Mouse (Mus musculus): ENCODE results near the gene Ces4a. TPM values are rescaled to one million over a fixed set of nuclear protein-coding genes. Genes with fewer than 3 reads are reported as not detected.

Ces4a gene
- total and polyA plus RNA-seq, 3 experiments = not detected

- DNase-seq (ENCODE audit: low read depth, low spot score) = peak; percentile 34
Measured at GRCm38 (mm10) chr8:105158084-105158483, 26.5 kb downstream of the Ces4a start.

GRCm38 (mm10) chr8:105161121-105161652 is 29.6 kb downstream of the Ces4a start:
- no peak for DNase-seq (ENCODE audit: low read depth, low spot score)
- H3K4me1 ChIP-seq (ENCODE audit: control insufficient read depth in 1 of 2, insufficient read depth in 2 of 2, low read length in 2 of 2) = no peaks in the 10 kb centered on the region
- H3K27ac ChIP-seq (ENCODE audit: control insufficient read depth, low read depth, low read length) = no peak overlapping the region
- TF ChIP-seq HCFC1 (IDR thresholded peaks at IDR 0.05; ENCODE audit: low read depth, low read length) (no peak), TAL1 (IDR thresholded peaks at IDR 0.05; ENCODE audit: low read length) (no peak), CTCF (IDR thresholded peaks at IDR 0.05 in 2 of 3, conservative IDR thresholded peaks at IDR 0.05 in 1 of 3; ENCODE audit: control insufficient read depth in 1 of 3, insufficient read depth in 1 of 3, low read depth in 2 of 3, low read length in 3 of 3, poor library complexity in 1 of 3, severe bottlenecking in 1 of 3) (no peak), MAZ (IDR thresholded peaks at IDR 0.05; ENCODE audit: low read depth, low read length) (no peak), ETS1 (IDR thresholded peaks at IDR 0.05; ENCODE audit: low read depth, low read length) (no peak), E2F4 (IDR thresholded peaks at IDR 0.05; ENCODE audit: borderline replicate concordance, low read depth, low read length) (no peak), MYC (IDR thresholded peaks at IDR 0.05; ENCODE audit: low read depth, low read length) (no peak), ZC3H11A (IDR thresholded peaks at IDR 0.05; ENCODE audit: low read depth, low read length) (no peak)
- H3K27me3 ChIP-seq (ENCODE audit: control insufficient read depth in 1 of 2, insufficient read depth in 2 of 2, low read length in 2 of 2) = peaks cover 0 to 2% of the 10 kb centered on the region in 2 experiments; a peak in 2 of 4 replicates
- no peak overlapping the region for H3K9ac ChIP-seq (ENCODE audit: control insufficient read depth, low read depth, low read length, poor library complexity, severe bottlenecking)
- H3K79me2 ChIP-seq (ENCODE audit: control insufficient read depth, insufficient read depth, low read length, poor library complexity) = no peaks in the 10 kb centered on the region
- H3K4me3 ChIP-seq (ENCODE audit: control insufficient read depth in 1 of 2, insufficient read depth in 1 of 2, low read depth in 2 of 2, low read length in 2 of 2) = no peak overlapping the region
- H3K9me3 ChIP-seq (replicated peaks; ENCODE audit: insufficient read depth, low read length) = no peaks in the 10 kb centered on the region
- H3K36me3 ChIP-seq (ENCODE audit: control insufficient read depth in 1 of 2, insufficient read depth in 2 of 2, low read length in 2 of 2) = no peaks in the 10 kb centered on the region

More at GRCm38 (mm10) chr8:105158084-105158483, 26.5 kb downstream of the Ces4a start:
- Histone ChIP-seq H3K9ac (ENCODE audit: control insufficient read depth, low read depth, low read length, poor library complexity, severe bottlenecking) (no peak overlapping the region), H3K4me1 (ENCODE audit: control insufficient read depth in 1 of 2, insufficient read depth in 2 of 2, low read length in 2 of 2) (0 out of 4 replicates have a peak, but pooled peaks cover 0 to 2% of the 10 kb centered on the region in 2 experiments), H3K36me3 (ENCODE audit: control insufficient read depth in 1 of 2, insufficient read depth in 2 of 2, low read length in 2 of 2) (no peaks in the 10 kb centered on the region), H3K27ac (ENCODE audit: control insufficient read depth, low read depth, low read length) (no peak overlapping the region), H3K4me3 (ENCODE audit: control insufficient read depth in 1 of 2, insufficient read depth in 1 of 2, low read depth in 2 of 2, low read length in 2 of 2) (no peak overlapping the region), H3K27me3 (ENCODE audit: control insufficient read depth in 1 of 2, insufficient read depth in 2 of 2, low read length in 2 of 2) (peaks cover 0 to 2% of the 10 kb centered on the region in 2 experiments; a peak in 2 of 4 replicates), H3K9me3 (replicated peaks; ENCODE audit: insufficient read depth, low read length) (no peaks in the 10 kb centered on the region), H3K79me2 (ENCODE audit: control insufficient read depth, insufficient read depth, low read length, poor library complexity) (no peaks in the 10 kb centered on the region)
- TF ChIP-seq POLR2A (IDR thresholded peaks at IDR 0.05; ENCODE audit: control insufficient read depth in 1 of 2, insufficient read depth in 1 of 2, low read depth in 1 of 2, low read length in 2 of 2, poor library complexity in 1 of 2) (no peak), ZC3H11A (IDR thresholded peaks at IDR 0.05; ENCODE audit: low read depth, low read length) (no peak), ZKSCAN1 (IDR thresholded peaks at IDR 0.05; ENCODE audit: low read depth, low read length) (no peak), HCFC1 (IDR thresholded peaks at IDR 0.05; ENCODE audit: low read depth, low read length) (no peak), MAZ (IDR thresholded peaks at IDR 0.05; ENCODE audit: low read depth, low read length) (no peak), SIN3A (IDR thresholded peaks at IDR 0.05; ENCODE audit: low read length) (no peak), MXI1 (IDR thresholded peaks at IDR 0.05; ENCODE audit: low read depth, low read length) (no peak), RAD21 (IDR thresholded peaks at IDR 0.05; ENCODE audit: low read depth, low read length) (no peak), TCF12 (IDR thresholded peaks at IDR 0.05; ENCODE audit: low read depth, low read length) (no peak), USF2 (IDR thresholded peaks at IDR 0.05; ENCODE audit: borderline replicate concordance in 1 of 2, insufficient read depth in 1 of 2, low read depth in 1 of 2, low read length in 2 of 2) (no peak), CHD2 (IDR thresholded peaks at IDR 0.05; ENCODE audit: low read length) (no peak), TAL1 (IDR thresholded peaks at IDR 0.05; ENCODE audit: low read length) (no peak)
